Mouse (Mus musculus): Measurements from ENCODE around the gene Il12a. TPM values are rescaled to one million over a fixed set of nuclear protein-coding genes. Genes with fewer than 3 reads are reported as not detected.

The Il12a gene
- polyA plus RNA-seq, 2 experiments: 0.19 TPM; not detected in 1

DNA sequence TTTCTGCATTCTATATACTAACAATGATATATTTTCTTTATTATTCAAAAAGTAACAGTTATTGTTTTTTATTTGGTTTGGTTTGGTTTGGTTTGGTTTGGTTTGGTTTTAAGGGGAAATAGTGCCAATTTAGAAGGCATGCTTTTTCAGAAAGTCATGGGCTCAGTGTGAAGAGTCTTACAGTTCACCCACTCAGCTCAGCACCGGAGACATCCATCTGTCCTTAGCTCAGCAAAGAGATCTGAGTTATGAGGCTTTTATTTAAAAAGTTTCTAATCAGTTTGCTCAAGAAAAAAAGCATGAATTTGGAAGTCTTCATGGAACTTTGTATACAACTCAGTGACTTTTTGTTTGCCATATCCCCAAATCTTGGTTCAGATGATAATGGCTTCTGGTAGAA, 6.2 kb upstream of the Il12a start:
- no peak overlapping the region for H3K4me3 ChIP-seq (replicated peaks; ENCODE audit: low read length)
- no peak overlapping the region for H3K9ac ChIP-seq (ENCODE audit: low read depth, low read length, severe bottlenecking)
- no peak overlapping the region for H3K27ac ChIP-seq (replicated peaks; ENCODE audit: low read depth, low read length)
- no peaks in the 10 kb centered on the region for H3K4me1 ChIP-seq (ENCODE audit: control insufficient read depth, insufficient read depth, low read length)
- H3K9me3 ChIP-seq (ENCODE audit: control insufficient read depth, low read length): no peaks in the 10 kb centered on the region
- DNase-seq (ENCODE audit: low spot score): no peak
- no peak overlapping the region for H3K4me2 ChIP-seq (replicated peaks; ENCODE audit: low read depth, low read length, severe bottlenecking)
- WGBS: 91% methylated on average over 1 of the region's 1 CpGs
- no peaks in the 10 kb centered on the region for H3K36me3 ChIP-seq (ENCODE audit: control insufficient read depth, insufficient read depth, low read length)
- no peaks in the 10 kb centered on the region for H3K27me3 ChIP-seq (ENCODE audit: control insufficient read depth, insufficient read depth, low read length)
- TF ChIP-seq POLR2A (IDR thresholded peaks at IDR 0.05; ENCODE audit: borderline replicate concordance, extremely low read depth, insufficient read depth, insufficient read length): no peak
- no peak for ATAC-seq (ENCODE audit: low FRiP score, low read depth)

DNA sequence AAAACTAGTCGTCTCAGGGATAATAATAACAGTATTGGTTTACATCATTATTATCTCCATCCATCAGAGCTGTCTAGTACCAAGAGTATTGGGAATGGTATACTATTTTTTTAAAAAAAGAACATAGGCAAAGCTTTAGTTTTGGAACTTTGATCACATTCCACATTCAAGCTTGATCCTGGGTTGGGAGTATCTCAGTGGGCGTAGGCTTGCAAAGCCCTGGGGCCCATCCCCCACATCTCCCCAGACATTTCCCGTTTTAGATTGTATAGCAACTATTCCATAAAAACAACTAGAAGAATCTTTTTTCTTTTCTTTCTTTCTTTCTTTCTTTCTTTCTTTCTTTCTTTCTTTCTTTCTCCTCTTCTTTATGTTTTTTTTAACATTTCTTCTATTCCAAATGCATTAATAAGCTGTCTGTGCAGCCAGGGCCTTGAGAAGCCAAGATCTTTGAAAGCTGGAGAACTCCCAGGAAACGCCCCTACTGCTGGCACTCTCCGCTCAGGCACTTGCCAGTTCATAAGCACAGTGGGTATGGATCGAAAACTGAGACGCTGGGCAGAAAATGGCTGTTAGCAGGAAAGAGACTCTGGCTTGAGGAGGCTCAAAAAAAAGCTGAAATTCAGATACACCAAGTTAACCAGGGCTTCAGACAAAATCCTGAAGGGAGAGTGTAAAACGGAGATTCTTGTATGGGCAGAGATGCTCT, 3.4 kb upstream of the Il12a start:
- no peak overlapping the region for H3K4me2 ChIP-seq (replicated peaks; ENCODE audit: low read depth, low read length, severe bottlenecking)
- no peaks in the 10 kb centered on the region for H3K9me3 ChIP-seq (ENCODE audit: control insufficient read depth, low read length)
- no peak overlapping the region for H3K27ac ChIP-seq (replicated peaks; ENCODE audit: low read depth, low read length)
- TF ChIP-seq POLR2A (IDR thresholded peaks at IDR 0.05; ENCODE audit: borderline replicate concordance, extremely low read depth, insufficient read depth, insufficient read length): no peak
- WGBS: 73% methylated on average over 8 of the region's 8 CpGs
- H3K4me1 ChIP-seq (ENCODE audit: control insufficient read depth, insufficient read depth, low read length): no peaks in the 10 kb centered on the region
- H3K36me3 ChIP-seq (ENCODE audit: control insufficient read depth, insufficient read depth, low read length): no peaks in the 10 kb centered on the region
- H3K9ac ChIP-seq (ENCODE audit: low read depth, low read length, severe bottlenecking): no peak overlapping the region
- H3K4me3 ChIP-seq (replicated peaks; ENCODE audit: low read length): no peak overlapping the region
- ATAC-seq (ENCODE audit: low FRiP score, low read depth) (no peak), DNase-seq (ENCODE audit: low spot score) (no peak)
- no peaks in the 10 kb centered on the region for H3K27me3 ChIP-seq (ENCODE audit: control insufficient read depth, insufficient read depth, low read length)

DNA sequence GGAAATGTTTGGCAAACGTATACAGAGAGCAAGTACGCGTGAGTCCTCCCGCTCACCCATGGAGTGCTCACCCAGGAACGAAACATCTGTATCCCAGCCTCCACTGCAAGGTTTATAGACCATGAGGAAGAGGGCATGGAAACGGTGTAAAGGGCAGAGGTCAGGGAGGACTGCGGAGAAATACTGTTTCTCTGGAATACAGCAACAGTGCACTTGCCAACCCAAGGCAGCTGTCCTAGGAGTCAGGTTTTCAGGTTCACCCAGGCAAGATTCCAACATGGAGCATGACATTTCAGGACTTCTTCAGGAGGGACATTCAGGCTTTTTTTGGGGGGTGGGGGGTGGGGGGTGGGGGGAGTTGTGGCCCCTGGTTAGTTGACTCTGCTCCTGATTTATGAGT, 1.1 kb upstream of the Il12a start:
- no peak for TF ChIP-seq POLR2A (IDR thresholded peaks at IDR 0.05; ENCODE audit: borderline replicate concordance, extremely low read depth, insufficient read depth, insufficient read length)
- no peaks in the 10 kb centered on the region for H3K9me3 ChIP-seq (ENCODE audit: control insufficient read depth, low read length)
- 57% methylated on average over 7 of the region's 7 CpGs for WGBS

DNA sequence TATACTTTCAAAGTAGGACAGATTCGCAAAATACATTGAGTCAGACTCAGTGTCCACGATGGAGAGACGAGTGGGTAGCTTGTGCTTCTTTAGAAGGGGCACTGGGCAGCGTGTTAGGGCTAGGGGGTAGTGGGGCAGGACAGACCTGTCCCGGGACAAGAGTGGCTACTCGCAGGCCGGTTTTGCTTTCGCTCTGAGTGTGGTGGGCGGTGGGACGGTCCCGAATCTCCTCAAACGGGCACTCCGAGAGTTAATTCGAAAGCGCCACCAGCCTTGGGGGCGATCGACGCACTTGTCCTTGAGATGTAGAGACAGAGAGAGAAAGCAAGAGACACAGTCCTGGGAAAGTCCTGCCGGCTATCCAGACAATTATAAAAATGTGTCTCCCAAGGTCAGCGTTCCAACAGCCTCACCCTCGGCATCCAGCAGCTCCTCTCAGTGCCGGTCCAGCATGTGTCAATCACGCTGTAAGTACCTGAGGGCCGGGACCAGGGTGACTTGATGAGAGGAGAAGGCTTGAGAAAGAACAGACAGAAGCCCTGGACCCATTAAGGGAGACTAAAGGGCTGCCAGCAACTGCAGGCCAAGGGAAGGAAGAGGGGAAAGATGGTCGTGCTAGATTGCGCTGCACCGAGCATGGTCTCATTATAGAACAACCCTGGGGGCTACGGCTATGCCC, 795 bp downstream of the Il12a start:
- Histone ChIP-seq H3K27ac (replicated peaks; ENCODE audit: low read depth, low read length) (no peak overlapping the region), H3K9ac (ENCODE audit: low read depth, low read length, severe bottlenecking) (no peak overlapping the region), H3K4me2 (replicated peaks; ENCODE audit: low read depth, low read length, severe bottlenecking) (no peak overlapping the region), H3K4me1 (ENCODE audit: control insufficient read depth, insufficient read depth, low read length) (peaks cover 8% of the 10 kb centered on the region), H3K27me3 (ENCODE audit: control insufficient read depth, insufficient read depth, low read length) (no peaks in the 10 kb centered on the region), H3K36me3 (ENCODE audit: control insufficient read depth, insufficient read depth, low read length) (no peaks in the 10 kb centered on the region), H3K4me3 (replicated peaks; ENCODE audit: low read length) (no peak overlapping the region), H3K9me3 (ENCODE audit: control insufficient read depth, low read length) (no peaks in the 10 kb centered on the region)
- 77% methylated on average over 28 of the region's 28 CpGs for WGBS
- ATAC-seq (ENCODE audit: low FRiP score, low read depth) (no peak), DNase-seq (ENCODE audit: low spot score) (no peak)
- no peak for TF ChIP-seq POLR2A (IDR thresholded peaks at IDR 0.05; ENCODE audit: borderline replicate concordance, extremely low read depth, insufficient read depth, insufficient read length)

More for the DNA sequence above, 1.1 kb upstream of the Il12a start:
- DNase-seq (ENCODE audit: low spot score) (no peak), ATAC-seq (ENCODE audit: low FRiP score, low read depth) (no peak)
- H3K4me1 ChIP-seq (ENCODE audit: control insufficient read depth, insufficient read depth, low read length): peaks cover 8% of the 10 kb centered on the region
- no peaks in the 10 kb centered on the region for H3K27me3 ChIP-seq (ENCODE audit: control insufficient read depth, insufficient read depth, low read length)
- no peak overlapping the region for H3K4me3 ChIP-seq (replicated peaks; ENCODE audit: low read length)
- no peak overlapping the region for H3K9ac ChIP-seq (ENCODE audit: low read depth, low read length, severe bottlenecking)
- no peaks in the 10 kb centered on the region for H3K36me3 ChIP-seq (ENCODE audit: control insufficient read depth, insufficient read depth, low read length)
- H3K4me2 ChIP-seq (replicated peaks; ENCODE audit: low read depth, low read length, severe bottlenecking): no peak overlapping the region
- no peak overlapping the region for H3K27ac ChIP-seq (replicated peaks; ENCODE audit: low read depth, low read length)

DNA sequence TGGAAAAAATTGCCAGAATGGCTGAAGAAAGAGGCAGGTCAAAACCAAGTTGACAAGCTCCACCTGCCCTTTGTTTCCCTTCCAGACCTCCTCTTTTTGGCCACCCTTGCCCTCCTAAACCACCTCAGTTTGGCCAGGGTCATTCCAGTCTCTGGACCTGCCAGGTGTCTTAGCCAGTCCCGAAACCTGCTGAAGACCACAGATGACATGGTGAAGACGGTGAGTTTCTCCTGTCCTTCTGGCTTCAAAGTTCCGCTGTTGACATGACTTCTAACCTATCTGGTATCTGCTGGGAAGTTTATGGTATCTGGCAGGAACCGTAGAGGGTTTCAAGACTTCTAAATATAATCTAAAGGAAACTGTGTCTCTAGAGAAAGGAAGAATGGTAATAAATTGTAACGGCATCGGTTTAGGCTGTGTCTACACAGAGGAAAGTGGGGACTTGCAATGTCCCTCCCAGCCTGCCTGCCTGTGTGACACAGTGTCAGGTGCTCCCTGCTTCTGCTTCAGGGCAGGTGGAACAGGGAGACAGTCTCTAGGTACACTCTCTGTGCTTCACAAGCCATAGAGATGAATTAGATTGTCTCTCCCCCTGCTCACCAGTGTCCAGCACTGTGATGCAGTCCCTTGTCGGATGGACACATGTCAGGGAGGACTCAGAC, 1.6 kb downstream of the Il12a start:
- no peak for ATAC-seq (ENCODE audit: low FRiP score, low read depth)
- peaks cover 8% of the 10 kb centered on the region for H3K4me1 ChIP-seq (ENCODE audit: control insufficient read depth, insufficient read depth, low read length)

More for the DNA sequence above, 1.6 kb downstream of the Il12a start:
- no peak overlapping the region for H3K4me2 ChIP-seq (replicated peaks; ENCODE audit: low read depth, low read length, severe bottlenecking)
- no peaks in the 10 kb centered on the region for H3K27me3 ChIP-seq (ENCODE audit: control insufficient read depth, insufficient read depth, low read length)
- H3K4me3 ChIP-seq (replicated peaks; ENCODE audit: low read length): no peak overlapping the region
- TF ChIP-seq POLR2A (IDR thresholded peaks at IDR 0.05; ENCODE audit: borderline replicate concordance, extremely low read depth, insufficient read depth, insufficient read length): no peak
- H3K27ac ChIP-seq (replicated peaks; ENCODE audit: low read depth, low read length): no peak overlapping the region
- no peaks in the 10 kb centered on the region for H3K36me3 ChIP-seq (ENCODE audit: control insufficient read depth, insufficient read depth, low read length)
- no peak overlapping the region for H3K9ac ChIP-seq (ENCODE audit: low read depth, low read length, severe bottlenecking)
- DNase-seq (ENCODE audit: low spot score): no peak
- 63% methylated on average over 7 of the region's 7 CpGs for WGBS
- no peaks in the 10 kb centered on the region for H3K9me3 ChIP-seq (ENCODE audit: control insufficient read depth, low read length)

Measured in limb, embryonic 14.5 days (tissue).